Mouse (Mus musculus) layer of hippocampus, adult 2 months (tissue): ENCODE data around the gene Atp2a1. TPM values are rescaled to one million over a fixed set of nuclear protein-coding genes. Genes with fewer than 3 reads are reported as not detected.
"Not testable (repeated sequence)": the region's sequence is repeated elsewhere in the genome, so short reads cannot be mapped to it uniquely, and the experiment has no call there.

ENCODE experiments used
- DNase-seq, 2 experiments: peaks; one replicate each; pipeline ENCODE4 v3.0.0; 2022; ENCODE audit warnings: low spot score in 2 of 2
- H3K27ac ChIP-seq: fragments of 200-600 bp; 2 replicates; pipeline ENCODE4 v1.8.1; 2022
- H3K4me3 ChIP-seq: fragments of 200-600 bp; 2 replicates; pipeline ENCODE4 v1.8.1; 2022; ENCODE audit warnings: mild to moderate bottlenecking
- CTCF ChIP-seq: fragments of 200-600 bp; conservative IDR thresholded peaks from 2 replicates; pipeline ENCODE4 v1.8.1; 2022; ENCODE audit warnings: antibody characterized with exemption, mild to moderate bottlenecking, moderate library complexity
- total RNA-seq, 2 experiments: library from RNA; stranded (reverse); gene quantifications; 2 replicates each; pipeline ENCODE4 v1.2.3; 2021

Atp2a1 gene
- total RNA-seq, 2 experiments from 2014 or later: 0.81 to 0.84 TPM

- no peak for TF ChIP-seq CTCF
- Histone ChIP-seq H3K27ac (no peak overlapping the region), H3K4me3 (no peak overlapping the region)
- DNase-seq: no peak
Observed at GRCm38 (mm10) chr7:126408686-126409085, 54.2 kb downstream of the Atp2a1 start.

DNA sequence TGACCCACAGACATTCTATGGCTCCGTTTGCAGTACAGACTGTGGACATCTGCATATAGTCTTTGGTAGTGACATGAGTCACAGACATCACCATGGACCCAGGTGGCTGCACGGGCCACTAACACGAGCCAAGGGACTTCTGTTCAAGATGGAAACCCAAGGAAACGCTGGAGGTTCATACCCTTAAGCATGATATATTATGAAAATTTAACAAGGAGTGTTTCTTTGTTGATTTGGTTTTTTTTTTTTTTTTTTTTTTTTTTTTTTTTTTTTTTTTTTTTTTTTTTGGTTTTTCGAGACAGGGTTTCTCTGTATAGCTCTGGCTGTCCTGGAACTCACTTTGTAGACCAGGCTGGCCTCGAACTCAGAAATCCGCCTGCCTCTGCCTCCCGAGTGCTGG, 60.4 kb downstream of the Atp2a1 start:
- H3K27ac ChIP-seq, DNase-seq, H3K4me3 ChIP-seq: not testable (repeated sequence)

DNA sequence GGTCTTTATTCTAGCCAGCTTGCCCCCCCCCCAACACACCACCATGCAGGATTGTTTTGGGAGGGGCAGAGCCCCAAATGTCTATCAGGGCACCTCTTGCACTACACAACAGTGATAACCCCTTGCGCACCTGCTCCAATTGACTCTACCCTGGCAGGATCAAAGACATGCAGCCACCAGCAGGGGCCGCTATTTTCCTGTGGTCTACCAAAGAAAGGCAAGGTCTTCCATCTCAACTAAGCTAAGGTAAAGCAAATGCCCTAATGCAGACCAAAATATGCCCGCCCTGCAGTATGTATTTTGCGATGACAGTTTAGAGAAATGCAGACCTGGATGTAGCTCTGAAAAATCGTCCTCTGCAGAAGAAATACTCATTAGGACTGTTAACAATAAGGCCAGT, 63.4 kb downstream of the Atp2a1 start:
- peak; percentile 78 to 82 for DNase-seq
- Histone ChIP-seq H3K27ac (no peak overlapping the region), H3K4me3 (no peak overlapping the region)
- TF ChIP-seq CTCF: peak; percentile 96

DNA sequence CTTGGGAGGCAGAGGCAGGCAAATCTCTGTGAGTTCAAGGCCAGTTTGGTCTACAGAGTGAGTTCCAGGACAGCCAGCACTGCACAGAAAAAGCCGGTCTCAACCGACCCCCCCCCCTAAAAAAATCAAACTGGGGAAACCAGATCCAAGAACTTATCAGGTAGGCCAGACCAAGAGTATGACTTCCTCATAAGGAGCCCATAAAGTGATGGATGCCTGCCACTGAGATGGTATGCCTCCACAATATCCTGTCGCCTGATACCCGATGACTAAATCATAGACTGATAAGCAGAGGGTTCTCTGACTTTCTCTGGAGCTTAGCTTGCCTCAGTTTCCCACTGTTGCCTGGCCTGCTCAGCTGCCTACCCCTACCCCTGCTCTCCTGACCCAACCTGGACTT, 65.1 kb downstream of the Atp2a1 start:
- DNase-seq: no peak
- no peak for TF ChIP-seq CTCF
- H3K27ac ChIP-seq: no peak overlapping the region
- no peak overlapping the region for H3K4me3 ChIP-seq

- DNase-seq: no peak
- no peak overlapping the region for H3K4me3 ChIP-seq
- TF ChIP-seq CTCF: no peak
- H3K27ac ChIP-seq: peak overlapping the region; percentile 14; the same call in 1 of the 2 replicates
Observed at GRCm38 (mm10) chr7:126397221-126397620, 65.7 kb downstream of the Atp2a1 start.

DNA sequence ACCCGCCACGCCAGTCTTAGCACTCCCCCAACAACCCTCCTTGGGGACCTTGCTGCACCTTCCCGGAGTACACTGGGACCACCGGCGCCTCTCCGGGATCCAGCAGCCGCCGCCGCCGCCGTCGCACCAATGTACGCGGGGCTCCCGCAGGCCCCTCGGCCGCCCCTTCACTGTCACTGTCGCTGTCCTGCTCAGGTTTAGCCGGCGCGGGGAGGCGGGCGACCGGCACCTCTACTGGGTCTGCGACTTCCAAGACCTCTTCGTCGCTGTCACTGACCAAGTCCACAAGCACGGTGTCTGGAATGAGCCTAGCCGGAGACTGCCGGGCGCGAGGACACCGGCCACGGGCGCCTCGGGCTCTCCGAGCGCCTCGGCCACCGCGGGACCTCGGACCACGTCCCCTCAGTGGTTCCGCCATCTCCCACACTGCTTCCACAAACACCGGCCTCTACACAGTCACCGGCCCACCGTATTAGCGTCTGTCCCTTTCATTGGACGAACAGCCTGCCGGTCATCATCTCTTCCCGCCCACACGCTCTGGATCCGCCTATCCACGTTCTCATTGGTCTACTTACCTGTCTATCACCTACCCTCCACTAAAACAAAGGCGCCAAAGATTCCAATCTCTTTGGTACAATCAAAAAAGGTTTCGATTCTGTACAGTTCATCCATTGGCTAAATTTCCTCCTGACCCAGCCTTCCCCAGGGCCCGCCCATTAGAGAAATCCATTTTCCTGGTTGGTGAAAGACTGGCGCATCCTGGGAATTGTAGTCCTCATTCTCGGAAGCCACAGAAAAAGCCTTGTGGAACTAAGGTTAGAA, 66.4 kb downstream of the Atp2a1 start, which contains the start of gene Nfatc2ip:
Nfatc2ip (minus strand) TSS at position 440 of the 822 bp plus-strand sequence.
- H3K27ac ChIP-seq: peak within 1 kb of the TSS; percentile 85
- TF ChIP-seq CTCF: no peak
- peak; percentile 98 for DNase-seq

More for the DNA sequence above, 66.4 kb downstream of the Atp2a1 start, which contains the start of gene Nfatc2ip:
- H3K4me3 ChIP-seq: peak within 1 kb of the TSS; percentile 98

Other genes with a start within 250 kb of the Atp2a1 start
- gene Sbk1, start 190.5 kb downstream of the Atp2a1 start, total RNA-seq: 10 to 100 TPM; 71.9 to 73.3 TPM
- 1 to 10 TPM in 1 of 2 experiments, under 1 TPM in 1; 0.98 to 1.2 TPM for gene Lat, start 93.5 kb downstream of the Atp2a1 start, total RNA-seq
- 10 to 100 TPM; 86.5 to 91.0 TPM for gene Spns1, start 85.7 kb downstream of the Atp2a1 start, total RNA-seq
- 1 to 10 TPM; 7.0 to 7.6 TPM for gene Nfatc2ip, start 66.4 kb downstream of the Atp2a1 start, total RNA-seq
- not detected for gene Cd19, start 48.2 kb downstream of the Atp2a1 start, total RNA-seq
- 10 to 100 TPM; 13.5 to 14.7 TPM for gene Rabep2, start 34.3 kb downstream of the Atp2a1 start, total RNA-seq
- gene Sh2b1, start 12.3 kb upstream of the Atp2a1 start, total RNA-seq: 10 to 100 TPM; 69.1 to 70.1 TPM
- gene Tufm, start 24.3 kb upstream of the Atp2a1 start, total RNA-seq: 10 to 100 TPM; 81.9 to 86.7 TPM
- gene Atxn2l, start 40.3 kb upstream of the Atp2a1 start, total RNA-seq: 100 to 1,000 TPM; 132 to 133 TPM
- gene Eif3c, start 103.3 kb upstream of the Atp2a1 start, total RNA-seq: 100 to 1,000 TPM; 174 to 190 TPM
- gene Apobr, start 121.8 kb upstream of the Atp2a1 start, total RNA-seq: under 1 TPM; 0.37 to 0.44 TPM
- 10 to 100 TPM; 28.4 to 36.4 TPM for gene Cln3, start 122.7 kb upstream of the Atp2a1 start, total RNA-seq
- not detected for gene Il27, start 131.8 kb upstream of the Atp2a1 start, total RNA-seq
- gene Nupr1, start 167.8 kb upstream of the Atp2a1 start, total RNA-seq: 10 to 100 TPM; 10.3 to 12.2 TPM
- 10 to 100 TPM; 27.8 to 28.4 TPM for gene Sgf29, start 186.2 kb upstream of the Atp2a1 start, total RNA-seq
- 1 to 10 TPM; 9.1 to 9.4 TPM for gene Sult1a1, start 213.3 kb upstream of the Atp2a1 start, total RNA-seq
- 100 to 1,000 TPM; 103 to 112 TPM for gene Bola2, start 232.3 kb upstream of the Atp2a1 start, total RNA-seq
- gene Slx1b, start 232.7 kb upstream of the Atp2a1 start, total RNA-seq: 10 to 100 TPM; 18.9 to 22.3 TPM
- 100 to 1,000 TPM; 130 to 135 TPM for gene Coro1a, start 244.7 kb upstream of the Atp2a1 start, total RNA-seq